Mouse (Mus musculus): ENCODE data around the gene Dusp1. TPM values are rescaled to one million over a fixed set of nuclear protein-coding genes. Genes with fewer than 3 reads are reported as not detected.

The Dusp1 gene
- polyA plus RNA-seq, 2 experiments from 2014 or later, result 24.6 to 24.7 TPM

DNA sequence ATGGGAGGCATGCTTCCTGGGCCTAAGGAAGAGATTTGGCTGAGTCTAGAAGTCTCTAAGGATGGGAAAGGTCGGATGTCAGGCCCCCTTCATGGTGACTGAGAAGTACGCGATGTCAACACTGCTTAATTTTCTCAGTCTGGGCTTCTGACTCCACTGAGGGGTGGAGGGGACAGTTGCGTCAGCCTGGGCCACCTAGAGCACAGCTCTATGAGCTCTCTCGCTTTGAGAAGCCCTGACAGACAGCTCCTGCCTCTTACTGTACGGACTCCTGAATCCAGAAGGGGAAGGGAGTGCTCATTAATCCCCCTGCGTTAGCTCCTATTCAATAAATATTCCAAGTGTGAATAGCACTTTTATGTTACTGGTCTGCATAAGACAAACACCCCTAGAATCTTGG is 103.9 kb downstream of the Dusp1 start:
- ATAC-seq, result no peak

DNA sequence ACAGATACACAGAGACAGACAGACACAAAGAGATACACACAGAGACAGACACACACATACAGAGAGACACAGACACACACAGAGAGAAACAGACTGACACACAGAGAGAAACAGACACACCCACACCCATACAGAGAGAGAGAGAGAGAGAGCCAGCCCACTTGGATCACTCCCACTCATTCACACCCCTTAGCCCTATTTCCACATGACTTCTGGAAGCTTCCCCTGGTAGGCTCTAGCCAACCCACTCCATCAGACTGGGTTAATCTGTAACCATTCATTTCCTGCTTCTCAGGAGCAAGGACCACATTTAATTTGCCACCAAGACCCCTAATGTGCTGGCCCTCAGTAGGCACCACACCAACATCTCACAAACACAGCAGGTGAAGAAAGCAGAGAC is 104.4 kb downstream of the Dusp1 start:
- no peak for ATAC-seq

Other genes with a start within 250 kb of the Dusp1 start
- gene Neurl1b, start 147.3 kb downstream of the Dusp1 start, polyA plus RNA-seq (2017; shearing (Covaris generic)), result under 1 TPM; 0.13 to 0.22 TPM
- gene Ergic1, start 639 bp downstream of the Dusp1 start, polyA plus RNA-seq (2017; shearing (Covaris generic)), result 10 to 100 TPM; 37.2 to 77.2 TPM
- gene Atp6v0e, start 101.1 kb upstream of the Dusp1 start, polyA plus RNA-seq (2017; shearing (Covaris generic)), result 100 to 1,000 TPM; 354 to 386 TPM
- 10 to 100 TPM; 60.7 to 69.8 TPM for gene Crebrf, start 153.5 kb upstream of the Dusp1 start, polyA plus RNA-seq (2017; shearing (Covaris generic))
- 10 to 100 TPM; 26.9 to 40.0 TPM for gene Bnip1, start 218.9 kb upstream of the Dusp1 start, polyA plus RNA-seq (2017; shearing (Covaris generic))